Mouse (Mus musculus) embryo, embryonic 11 days (tissue): ENCODE measurements around the gene Ecpas.

Experiments
- DNase-seq: peaks from one replicate; pipeline ENCODE4 v3.0.0-alpha.2; 2015

The Ecpas gene

GRCm38 (mm10) chr4:58912629-58913335 lies at the start of gene Ecpas:
Gene Ecpas, minus strand, starts transcription at chr4:58912749.
- peak; percentile 89 for DNase-seq

DNA sequence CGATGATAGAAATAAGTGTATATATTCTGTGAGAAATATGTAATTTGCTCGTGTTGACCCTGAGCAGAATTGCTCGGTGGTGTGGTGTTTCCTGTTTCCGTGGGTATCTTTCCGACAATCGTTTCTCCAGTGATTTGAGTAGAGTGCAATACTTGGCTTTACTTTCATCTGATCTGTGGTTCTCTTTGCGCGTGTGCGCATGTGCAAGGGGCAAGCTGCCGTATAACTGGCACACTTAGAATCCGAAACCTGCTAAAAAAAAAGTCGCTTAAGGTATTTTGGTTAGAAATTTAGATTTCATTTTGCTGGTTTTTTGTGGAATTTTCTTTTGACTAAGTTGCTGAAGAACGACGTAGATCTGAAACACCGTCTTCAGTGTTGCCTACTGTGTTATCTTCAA lies 49.2 kb upstream of the Ecpas start:
- no peak for DNase-seq

DNA sequence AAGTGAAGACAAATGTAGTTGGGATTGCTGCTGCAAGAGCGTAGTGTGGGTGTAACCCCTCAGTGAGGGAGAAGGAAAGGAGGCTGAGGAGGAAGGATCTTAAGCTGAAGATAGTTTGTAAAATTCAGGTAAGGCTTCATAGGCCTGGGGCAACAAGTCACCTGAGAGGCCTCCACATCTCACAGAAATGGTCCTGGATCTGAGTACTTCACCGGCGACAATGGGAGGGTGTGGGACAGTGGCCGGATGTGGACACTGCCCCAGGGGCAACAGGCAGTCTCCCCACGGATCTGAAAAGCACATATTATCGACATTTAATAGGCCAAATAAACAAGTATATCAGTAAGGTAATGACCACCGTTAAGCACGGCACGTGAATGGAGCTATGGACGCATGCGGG lies 40.1 kb upstream of the Ecpas start:
- no peak for DNase-seq

DNA sequence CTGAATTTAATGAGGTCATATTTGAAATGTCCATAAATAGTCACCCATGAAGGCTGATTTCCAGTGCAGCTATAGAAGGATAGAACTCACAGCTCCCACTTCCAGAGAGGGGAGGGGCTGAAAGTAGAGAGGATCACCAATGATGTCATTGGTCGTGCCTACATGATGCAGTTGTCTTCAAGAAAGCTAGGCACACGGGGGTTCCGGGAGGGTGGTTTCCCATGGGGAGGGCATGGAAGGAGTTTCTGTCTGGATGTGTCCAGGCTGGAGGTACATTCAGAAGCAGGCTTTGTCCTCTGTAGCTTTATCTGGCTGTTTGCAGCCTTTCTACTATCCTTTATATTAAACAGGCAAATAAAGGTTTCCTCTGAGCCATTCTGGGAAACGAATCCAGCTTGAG lies 35.8 kb upstream of the Ecpas start:
- no peak for DNase-seq

DNA sequence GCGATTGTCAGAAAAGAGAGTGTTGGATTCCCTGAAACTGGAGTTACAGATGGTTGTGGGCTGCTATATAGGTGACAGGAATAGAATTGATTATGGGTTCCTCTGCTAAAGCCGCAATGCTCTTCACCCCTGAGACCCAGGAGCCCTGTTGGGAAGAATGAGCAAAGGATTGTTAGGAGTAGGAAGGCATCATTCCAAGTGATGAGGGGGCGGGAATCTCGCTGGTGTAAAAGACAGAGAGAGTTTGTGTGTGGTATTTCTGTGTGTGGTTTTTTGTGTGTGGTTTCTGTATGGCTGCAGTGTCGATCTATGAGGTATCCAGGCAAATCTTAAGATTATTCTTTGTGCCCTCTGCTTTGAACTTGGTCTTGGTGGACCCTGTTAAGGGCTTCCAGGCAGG lies 32.1 kb upstream of the Ecpas start:
- no peak for DNase-seq

GRCm38 (mm10) chr4:58944206-58944553 lies 31.6 kb upstream of the Ecpas start:
- DNase-seq = no peak

GRCm38 (mm10) chr4:58943420-58944205 lies 31.1 kb upstream of the Ecpas start, which contains the start of gene Zkscan16:
Gene Zkscan16, plus strand, starts transcription at chr4:58943628.
- peak; percentile 96 for DNase-seq

- DNase-seq = no peak
These were observed 30.4 kb upstream of the Ecpas start for GRCm38 (mm10) chr4:58942942-58943341.

DNA sequence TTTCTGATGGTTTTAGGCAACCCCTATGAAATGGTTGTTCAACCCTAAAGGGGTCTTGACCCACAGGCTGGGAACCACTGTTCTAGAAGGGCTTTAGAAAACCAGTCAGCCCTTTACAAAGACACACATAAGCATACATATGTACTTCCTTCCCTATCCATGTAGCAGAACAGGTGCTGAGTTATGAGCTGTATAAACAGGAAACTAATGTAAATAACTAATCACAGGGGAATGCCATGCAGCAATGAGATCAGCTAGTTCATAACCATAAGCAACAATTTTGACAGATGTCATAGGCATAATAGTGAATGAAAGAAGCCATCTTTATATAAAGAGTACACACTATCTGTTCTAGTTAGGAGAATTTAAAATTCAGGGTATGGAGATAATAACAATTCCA lies 29.1 kb upstream of the Ecpas start:
- no peak for DNase-seq

- DNase-seq = no peak
These were observed 23.3 kb upstream of the Ecpas start for GRCm38 (mm10) chr4:58935846-58936245.

GRCm38 (mm10) chr4:58934746-58935476 lies 22.4 kb upstream of the Ecpas start:
- DNase-seq = peak; percentile 60

- no peak for DNase-seq
These were observed 21.8 kb upstream of the Ecpas start for GRCm38 (mm10) chr4:58934308-58934707.

DNA sequence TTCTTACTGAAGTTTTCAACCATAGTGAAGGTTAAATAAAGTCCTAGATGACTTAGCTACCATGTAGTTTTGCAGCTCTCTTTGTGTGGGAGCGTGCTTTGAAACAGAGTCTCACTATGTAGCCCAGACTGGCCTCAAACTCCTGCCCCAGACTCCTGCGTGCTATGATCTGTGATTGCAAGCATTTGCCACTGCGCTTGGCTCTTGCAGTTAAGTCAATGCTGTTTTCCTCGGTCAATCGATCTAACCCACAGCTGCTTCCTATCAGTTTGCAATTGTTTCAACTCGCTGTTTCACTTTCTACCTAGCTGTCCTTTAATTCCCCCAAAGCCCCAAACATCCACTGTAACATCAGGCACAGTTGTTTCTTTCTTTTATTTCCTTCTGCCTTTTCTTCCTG lies 20.0 kb upstream of the Ecpas start:
- DNase-seq = no peak

DNA sequence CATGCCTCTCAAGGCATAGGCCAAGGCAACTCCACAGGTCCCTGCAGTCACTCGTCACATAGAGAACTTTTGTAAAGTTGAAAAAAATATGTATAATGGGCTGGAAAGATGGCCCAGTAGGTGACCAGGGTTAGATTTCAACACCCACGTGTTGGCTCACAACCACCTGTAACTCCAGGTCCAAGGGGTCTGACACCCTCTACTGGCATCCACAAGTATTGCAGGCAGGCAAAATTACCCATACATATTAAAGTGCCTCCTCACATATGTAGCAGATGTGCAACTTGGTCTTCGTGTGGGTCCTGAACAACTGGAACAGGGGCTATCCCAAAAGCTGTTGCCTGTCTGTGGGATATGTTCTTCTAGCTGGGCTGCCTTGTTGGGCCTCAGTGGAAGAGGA lies 15.1 kb upstream of the Ecpas start:
- no peak for DNase-seq

DNA sequence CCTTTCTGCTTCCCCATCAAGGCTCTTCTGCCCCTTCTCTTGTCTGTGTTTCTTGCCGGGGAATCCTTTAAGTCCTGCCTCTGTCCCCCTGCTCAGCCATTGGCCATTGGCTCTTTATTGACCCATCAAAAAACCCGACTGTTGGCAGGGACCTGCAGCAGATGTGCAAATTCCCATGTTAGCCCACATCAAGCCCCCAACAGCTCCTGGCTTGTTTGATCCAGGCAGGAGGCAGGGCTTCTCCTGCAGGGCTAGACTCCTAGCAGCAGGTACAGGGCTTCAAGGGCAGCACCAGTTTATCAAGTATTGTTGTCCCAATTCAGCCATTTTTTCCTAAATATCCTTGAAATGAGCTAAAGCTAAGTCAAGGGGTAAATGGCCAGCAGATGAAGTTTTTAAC lies 13.6 kb upstream of the Ecpas start:
- no peak for DNase-seq

GRCm38 (mm10) chr4:58925664-58926063 lies 13.1 kb upstream of the Ecpas start:
- no peak for DNase-seq

- no peak for DNase-seq
These were observed 11.4 kb upstream of the Ecpas start for GRCm38 (mm10) chr4:58923933-58924332.

- DNase-seq = no peak
These were observed 2.7 kb upstream of the Ecpas start for GRCm38 (mm10) chr4:58915081-58915826.

- DNase-seq = peak; percentile 5
These were observed 932 bp upstream of the Ecpas start for GRCm38 (mm10) chr4:58913336-58914026.

DNA sequence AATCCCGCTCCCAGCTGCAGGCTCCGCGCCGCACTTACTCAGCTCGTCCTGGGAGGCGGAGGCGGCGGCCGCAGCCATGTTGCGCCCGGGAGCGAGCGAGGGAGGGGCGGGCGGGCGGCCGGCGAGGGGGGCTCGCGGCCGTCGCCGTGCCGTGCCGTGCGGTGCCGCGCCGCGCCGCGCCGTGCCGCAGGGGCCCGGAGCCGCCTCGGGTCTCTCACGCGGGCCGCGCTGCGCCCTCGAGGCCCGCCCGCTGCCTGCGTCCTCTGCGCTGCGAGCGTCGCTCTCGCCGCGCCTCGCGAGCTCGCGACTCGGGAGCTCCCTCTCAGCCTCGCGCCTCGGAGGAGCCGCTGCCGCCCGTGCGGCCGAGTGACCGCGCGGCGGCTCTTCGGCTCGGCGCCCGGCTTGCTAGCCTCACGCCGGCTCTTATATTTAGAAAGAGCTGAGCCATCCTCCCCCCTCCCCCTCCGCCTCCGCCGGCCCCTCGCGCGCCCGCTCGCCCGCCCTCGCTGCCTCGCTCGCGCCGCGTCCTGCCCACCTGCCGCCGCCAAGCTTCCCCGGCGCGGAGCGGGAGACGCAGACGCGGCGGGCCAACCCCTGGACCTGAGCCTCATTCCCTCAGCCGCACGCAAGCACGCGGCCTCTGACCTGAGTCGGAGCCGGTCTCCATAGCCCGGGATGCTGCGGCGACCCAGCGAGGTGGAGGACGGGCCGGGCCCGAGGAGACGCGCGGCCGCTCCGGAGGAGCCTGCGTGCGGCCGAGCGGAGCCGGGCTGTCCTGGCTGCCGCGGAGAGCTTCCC lies 519 bp downstream of the Ecpas start:
- peak; percentile 84 for DNase-seq

- peak; percentile 79 for DNase-seq
These were observed 1.3 kb downstream of the Ecpas start for GRCm38 (mm10) chr4:58911069-58911830.
